ENCODE assay signal across 19 mouse cellular contexts in the genomic region with DNA sequence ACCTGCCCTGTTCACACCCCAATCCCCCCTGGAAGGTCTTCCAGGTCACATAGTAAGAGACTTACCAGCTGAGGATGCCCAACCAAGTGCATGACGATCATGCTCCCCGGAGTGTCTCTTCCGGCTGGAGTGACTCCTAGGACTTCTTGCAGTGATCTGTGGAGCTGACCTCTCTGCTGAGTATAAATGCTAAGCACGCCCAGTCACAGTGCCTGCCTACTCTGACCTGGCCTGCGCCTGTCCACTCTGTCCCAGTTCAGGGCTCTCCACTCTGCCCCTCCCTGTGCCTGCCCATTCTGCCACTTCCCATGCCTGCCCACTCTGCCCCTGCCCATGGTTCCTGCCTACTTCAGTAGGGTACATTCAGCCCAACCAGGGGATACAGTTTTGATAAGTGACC. TPM values are rescaled to one million over a fixed set of nuclear protein-coding genes. Genes with fewer than 3 reads are reported as not detected.
"Had no signal": no experiment of that assay in that cellular context is flagged by ENCODE, and none has a peak within 500 bp of the region (broad histone marks: within the 10 kb centered on the region; RNA-seq: fewer than 3 reads in every experiment).

A gene (minus strand): TSS at position 101 of the 400 bp plus-strand sequence.

RNA-seq across cellular contexts. Expression of the gene that starts here (rescaled TPM):
- polyA plus RNA-seq: cortical plate, adult 2 months; embryonic facial prominence, embryonic 10.5 days; embryonic facial prominence, embryonic 11.5 days; embryonic facial prominence, embryonic 12.5 days; embryonic facial prominence, embryonic 13.5 days; embryonic facial prominence, embryonic 14.5 days; embryonic facial prominence, embryonic 15.5 days; erythroblast, embryonic 14.5 days; forebrain, embryonic 10.5 days; forebrain, embryonic 11.5 days; forebrain, embryonic 12.5 days; forebrain, embryonic 13.5 days; forebrain, embryonic 14.5 days; forebrain, embryonic 15.5 days; forebrain, embryonic 16.5 days; forebrain, postnatal 0 days; frontal cortex, adult 2 months; gonadal fat pad, adult 2 months; heart, adult 2 months had no signal
